Mouse (Mus musculus): ENCODE data around the gene Dbil5.
"Not testable (repeated sequence)": the region's sequence is repeated elsewhere in the genome, so short reads cannot be mapped to it uniquely, and the experiment has no call there.

Dbil5 gene

GRCm38 (mm10) chr11:76217390-76217800 lies at the start of gene Dbil5, which contains the start of gene Gemin4:
Gene Dbil5, plus strand, starts transcription at chr11:76217608.
Gene Gemin4, minus strand, starts transcription at chr11:76217664.
- peak; percentile 97 to 98 for DNase-seq

DNA sequence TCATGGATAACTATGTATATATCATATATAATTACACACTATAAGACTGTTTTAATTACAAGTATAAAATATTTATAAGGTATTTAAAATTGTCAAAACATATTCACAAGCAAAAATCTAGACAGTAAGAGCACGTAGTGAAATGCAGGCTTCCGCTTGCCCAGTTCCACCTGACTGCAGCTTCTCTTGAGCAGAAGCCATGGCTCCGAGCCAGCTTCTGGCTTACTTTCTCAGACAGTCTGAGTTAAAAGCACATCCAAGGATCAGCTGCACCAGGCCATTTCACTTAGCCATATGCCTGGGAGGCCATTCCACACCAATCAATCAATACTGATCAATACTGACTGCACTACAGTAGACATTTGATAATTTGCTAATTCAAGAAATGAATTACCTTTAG lies 48.4 kb upstream of the Dbil5 start:
- DNase-seq: no peak

- DNase-seq: no peak
These were observed 47.2 kb upstream of the Dbil5 start for GRCm38 (mm10) chr11:76170207-76170606.

DNA sequence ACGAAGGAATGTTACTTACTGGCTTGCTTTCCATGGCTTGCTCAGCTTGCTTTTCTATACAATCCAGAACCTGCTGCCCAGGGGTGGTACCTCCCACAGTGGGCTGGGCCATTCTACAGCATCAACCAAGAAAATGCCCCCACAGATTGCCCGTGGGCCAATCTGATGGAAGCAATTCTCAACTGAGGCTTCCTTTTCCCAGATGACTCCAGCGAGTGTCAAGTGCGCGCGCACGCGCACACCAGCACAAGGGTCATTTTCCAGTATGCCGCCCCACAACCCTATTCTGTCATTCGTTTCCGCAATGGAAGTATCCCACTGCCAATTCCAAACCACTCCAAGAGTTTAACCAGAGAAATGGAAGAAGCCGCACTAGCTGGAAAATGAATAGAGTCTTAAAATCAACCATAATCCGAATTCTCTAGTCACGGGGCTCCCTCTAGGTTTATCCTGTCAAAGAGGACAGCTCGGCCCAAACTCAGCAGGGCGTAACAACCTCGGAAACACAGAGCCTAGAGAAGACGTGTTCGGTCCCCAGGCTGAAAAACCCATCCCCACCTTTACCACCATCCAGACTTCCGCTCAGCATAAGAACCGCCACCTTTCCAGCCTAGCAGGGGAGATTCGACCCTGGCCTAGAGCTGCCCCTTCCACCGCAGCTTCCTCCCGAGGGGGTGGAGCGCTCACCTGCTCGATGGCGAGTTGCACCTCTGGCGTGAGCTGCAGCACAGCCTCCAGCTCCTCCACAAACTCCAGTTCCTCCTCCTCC lies 38.5 kb upstream of the Dbil5 start:
- peak in 1 of 2 experiments; percentile 20 for DNase-seq

DNA sequence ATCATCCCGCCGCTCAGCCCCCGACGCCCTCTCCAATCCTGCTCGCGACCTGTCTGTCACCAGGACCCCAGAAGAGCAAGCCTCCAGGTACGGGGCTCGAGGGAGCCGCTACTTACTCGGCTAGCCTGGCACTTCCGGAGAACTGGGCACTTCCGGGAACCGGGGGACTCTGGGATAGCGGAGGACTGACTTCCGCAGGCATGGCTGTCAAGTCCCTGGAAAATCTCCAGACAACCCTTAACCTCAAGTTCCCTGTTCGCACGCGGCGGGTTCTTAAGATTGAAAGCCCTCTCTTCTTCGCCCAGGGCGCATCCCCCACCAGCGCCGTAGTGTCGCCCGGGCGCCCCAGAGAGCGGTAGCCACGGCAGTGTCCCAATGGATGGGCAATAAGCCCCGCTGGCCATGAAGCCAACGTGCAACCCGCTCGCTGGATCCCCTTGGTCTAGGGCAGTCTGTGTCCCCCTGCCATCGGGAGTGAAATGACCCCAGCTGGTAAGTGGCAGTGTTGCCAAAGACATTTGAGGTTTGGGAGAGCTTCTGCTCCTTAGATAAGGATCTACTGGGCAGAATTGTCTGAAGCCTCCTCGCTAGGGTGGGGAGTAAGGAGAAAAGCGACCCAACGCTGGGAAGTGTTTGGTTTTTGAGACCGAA lies 37.8 kb upstream of the Dbil5 start, which contains the start of the genes Vps53 and Fam57a:
Gene Vps53 (minus strand): TSS at position 153 of the 651 bp plus-strand sequence.
Gene Fam57a (plus strand): TSS at position 177 of the 651 bp plus-strand sequence.
- DNase-seq: peak; percentile 90 to 93

DNA sequence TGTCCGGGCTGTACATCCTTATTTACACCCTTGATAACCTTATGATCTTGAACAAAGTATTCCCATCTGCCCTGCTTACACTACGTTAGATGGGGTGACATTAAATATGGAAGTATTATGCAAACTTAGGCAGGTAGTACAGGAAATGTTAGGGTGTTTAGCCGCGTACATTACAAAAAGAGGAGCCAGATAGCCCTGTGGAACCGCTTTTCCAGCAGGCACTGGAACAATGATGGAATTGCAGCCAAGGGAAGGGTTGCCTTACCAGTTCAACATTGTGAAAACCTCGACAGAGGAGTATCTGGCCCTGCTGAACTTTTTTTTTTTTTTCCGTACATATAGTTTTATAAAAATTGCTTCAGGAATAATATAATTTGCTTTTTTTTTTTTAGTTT lies 37.3 kb upstream of the Dbil5 start:
- no peak for DNase-seq

DNA sequence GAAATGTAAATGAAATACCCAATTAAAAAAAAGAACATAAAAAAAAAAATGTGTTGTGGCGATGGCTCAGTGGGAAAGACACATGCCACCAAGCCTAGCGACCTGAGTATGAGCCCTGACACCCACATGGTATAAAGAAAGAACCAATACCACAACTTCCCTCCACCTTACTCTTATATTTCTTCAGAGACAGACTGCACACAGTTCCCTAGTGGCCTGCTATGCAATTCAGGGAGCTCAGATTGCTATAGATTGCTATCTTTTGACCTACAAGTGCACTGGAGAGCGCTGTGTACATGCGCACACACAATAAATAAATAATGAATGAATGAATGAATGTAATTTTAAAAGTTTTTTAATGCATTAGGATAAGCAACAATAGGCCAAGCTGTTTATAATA lies 33.7 kb upstream of the Dbil5 start:
- DNase-seq: no peak

GRCm38 (mm10) chr11:76186908-76187307 lies 30.5 kb upstream of the Dbil5 start:
- peak in 1 of 2 experiments; percentile 12 for DNase-seq

DNA sequence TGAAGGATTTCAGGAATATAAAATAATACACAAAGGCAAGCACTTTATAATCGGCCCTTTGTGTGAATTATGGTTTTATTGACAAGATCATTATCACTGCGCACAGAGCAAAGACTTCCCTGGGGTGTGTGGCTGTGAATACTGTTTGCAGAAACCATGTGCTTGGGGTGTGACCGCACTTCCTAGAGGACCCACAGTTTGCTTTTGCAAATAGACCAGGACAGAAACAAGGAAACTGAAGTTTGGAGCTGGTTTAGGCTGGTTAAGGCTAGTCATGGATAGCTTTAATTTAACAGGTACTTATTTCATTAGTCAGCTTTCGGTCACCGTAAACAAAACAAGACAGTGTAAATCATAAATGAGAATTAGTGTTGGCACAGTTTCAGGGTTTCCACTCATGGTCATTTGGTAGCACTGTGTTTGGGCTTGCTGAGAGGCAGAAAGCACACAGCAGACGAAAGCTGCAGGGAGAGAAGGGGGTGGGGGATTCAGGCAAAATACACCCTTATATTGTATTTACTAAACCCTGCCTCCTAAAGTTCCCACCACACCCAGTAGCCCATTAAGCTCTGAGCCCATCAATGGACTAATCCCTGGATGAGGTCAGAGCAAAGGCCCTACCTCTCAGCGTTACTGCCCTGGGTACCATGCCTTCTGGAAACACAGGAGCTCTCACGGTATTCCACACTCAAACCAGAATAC lies 21.0 kb upstream of the Dbil5 start:
- DNase-seq: no peak

DNA sequence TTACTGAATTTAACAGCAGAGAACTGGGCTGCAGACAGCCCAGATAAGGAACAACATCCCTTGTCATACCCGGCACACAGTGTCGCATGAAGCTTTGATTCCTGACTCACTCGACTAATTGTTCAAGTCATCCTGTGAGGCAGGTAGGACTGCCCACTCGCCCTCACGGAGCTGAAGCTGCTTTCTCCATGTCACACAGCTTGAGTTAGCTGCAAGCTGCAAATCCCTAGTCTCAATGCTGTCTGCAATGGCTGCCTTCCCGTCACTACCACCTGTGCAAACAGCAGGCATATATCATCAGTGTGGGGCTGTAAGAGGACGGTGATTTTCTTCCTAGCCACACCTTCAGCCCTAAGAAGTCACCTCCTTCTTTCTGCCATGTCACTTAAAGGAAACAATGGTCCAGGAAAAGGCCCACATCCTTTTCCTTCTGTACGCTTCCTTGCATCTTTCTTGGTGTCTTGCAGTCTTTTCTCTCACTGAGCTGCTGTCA lies 20.4 kb upstream of the Dbil5 start:
- no peak for DNase-seq

GRCm38 (mm10) chr11:76201761-76202674 lies 15.4 kb upstream of the Dbil5 start:
- DNase-seq: peak; percentile 90 to 92

DNA sequence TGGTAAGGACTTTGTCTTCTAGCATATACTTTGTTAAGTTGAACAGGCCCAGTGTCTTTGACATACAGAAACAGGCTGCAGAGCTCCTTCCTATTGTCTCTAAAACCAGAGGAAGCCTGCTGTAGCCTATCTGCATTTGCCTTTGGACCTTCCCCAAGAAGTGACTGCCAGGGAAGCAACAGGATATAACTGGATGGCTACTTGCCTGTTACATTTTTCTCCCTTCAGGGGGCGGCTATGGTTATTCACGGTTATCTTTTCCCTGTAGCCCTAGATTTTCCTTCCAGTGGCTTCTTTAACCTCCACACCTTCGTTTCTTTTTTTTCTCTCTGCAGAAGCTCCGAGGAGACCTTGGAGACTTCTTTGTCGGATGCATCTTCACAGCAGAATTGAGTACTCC lies 10.6 kb upstream of the Dbil5 start:
- DNase-seq: no peak

DNA sequence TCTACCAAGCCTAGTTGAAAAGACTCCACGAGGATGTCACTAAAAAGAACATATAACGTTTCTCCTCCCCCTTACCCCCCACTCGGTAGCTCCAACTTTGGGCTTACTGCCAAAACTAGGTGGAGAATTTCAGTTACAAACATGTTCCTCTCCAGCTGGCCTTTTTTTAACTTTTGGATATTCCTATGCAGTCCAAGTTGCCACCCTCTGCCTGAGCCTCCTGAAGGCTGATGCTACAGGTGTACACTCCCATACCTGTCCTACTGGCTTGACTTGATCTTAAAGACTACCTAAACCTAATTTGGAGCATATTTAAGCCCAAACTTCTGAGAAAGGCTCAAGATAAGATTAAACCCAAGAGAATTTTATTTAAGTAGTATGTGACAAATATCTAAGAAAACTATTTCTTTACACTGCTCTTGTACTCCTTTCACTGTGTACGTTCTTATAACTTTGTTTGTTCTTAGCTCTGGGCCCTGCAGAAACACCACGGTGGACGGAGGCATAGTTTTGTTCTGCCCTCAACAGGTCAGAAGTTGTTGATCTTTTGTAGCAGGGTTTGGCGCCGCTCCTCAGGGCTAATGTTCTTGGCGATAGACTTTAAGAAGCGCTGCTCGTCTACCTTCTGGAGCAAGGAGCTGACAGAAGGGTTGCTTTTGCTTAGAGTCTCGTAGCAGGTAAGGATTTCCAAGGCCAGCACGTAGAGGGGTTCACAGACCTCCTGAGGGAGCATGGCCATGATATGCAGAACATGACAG lies 7.0 kb upstream of the Dbil5 start:
- peak; percentile 41 to 50 for DNase-seq

DNA sequence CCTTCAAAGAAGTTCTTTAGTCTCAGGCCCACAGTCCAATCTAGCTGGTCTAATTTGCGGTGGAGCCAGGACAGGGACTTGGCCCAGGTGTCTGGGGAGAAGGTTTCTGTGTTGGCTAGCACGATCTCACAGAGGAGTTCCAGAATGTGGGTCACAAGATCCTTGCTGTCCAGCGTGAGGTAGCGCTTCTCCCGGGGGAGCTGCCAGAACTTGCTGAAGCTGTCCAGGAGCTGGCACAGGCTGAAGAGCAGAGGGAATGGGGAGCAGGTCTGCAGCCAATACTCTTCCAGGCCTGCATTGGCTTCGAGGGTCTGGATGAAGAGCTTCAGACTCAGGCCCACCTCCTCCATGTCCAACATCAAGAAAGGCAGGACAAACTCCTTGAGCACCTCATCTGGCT lies 5.8 kb upstream of the Dbil5 start:
- not testable (repeated sequence) for DNase-seq

DNA sequence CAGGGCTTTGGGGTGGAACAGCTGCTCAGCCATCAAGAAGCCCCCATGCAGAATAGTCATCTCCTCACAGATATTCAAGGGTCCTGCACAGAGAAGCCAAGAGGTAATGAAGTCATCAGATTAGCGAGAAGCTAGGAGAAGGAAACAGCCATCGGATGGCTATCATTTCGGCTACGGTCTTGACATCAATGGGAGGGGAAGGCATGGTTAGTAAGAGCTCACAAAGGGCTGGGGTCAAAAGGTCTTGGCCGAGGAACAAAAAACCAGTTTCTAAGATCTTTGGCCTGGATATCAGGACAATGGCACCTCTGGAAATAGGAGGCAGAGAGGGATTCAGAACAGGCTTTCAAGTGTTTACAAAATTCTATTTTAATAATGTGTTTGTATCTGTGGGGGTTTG lies 3.6 kb upstream of the Dbil5 start:
- DNase-seq: no peak

DNA sequence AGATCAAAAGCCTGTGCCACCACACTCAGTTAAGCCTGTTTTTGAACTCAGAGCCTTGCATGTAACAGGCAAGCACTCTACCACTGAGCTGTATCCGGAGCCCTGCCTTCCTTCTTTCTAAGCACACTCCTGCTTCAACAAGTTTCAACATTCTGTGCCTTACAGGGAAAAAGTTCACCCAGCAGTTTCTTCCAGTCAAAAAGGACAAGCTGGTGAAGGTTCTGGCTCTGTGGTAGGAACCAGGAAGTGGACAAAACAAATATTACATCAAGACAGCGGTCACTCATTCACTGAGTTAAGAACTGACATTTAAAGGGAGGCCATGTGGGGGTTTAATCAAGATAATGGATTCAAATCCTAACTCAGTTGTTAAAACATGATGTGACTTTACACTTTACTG lies 2.4 kb upstream of the Dbil5 start:
- peak in 1 of 2 experiments; percentile 51 for DNase-seq

DNA sequence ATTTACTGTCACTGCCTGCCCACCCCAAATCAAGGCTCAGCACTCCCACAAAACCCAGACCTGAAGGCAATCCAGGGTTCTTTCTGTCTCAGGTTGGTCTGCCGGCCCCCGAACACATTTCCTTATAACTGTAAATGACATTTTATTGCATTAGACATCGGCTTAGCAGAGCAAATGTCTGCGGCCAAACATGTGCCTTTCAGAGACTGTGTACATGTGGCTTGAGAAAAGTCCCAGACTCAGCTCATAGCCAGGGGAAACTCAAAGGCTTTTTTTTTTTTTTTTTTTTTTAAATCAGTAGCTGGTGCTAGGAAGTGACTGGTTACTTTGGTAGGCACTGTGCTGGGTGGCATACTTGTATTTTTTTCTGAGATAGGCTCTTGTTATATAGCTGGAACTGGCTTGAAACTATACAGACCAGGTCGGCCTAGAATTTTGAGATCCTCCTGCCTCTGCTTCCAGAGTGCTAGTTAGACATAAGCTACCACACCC lies 1.3 kb upstream of the Dbil5 start:
- no peak for DNase-seq

DNA sequence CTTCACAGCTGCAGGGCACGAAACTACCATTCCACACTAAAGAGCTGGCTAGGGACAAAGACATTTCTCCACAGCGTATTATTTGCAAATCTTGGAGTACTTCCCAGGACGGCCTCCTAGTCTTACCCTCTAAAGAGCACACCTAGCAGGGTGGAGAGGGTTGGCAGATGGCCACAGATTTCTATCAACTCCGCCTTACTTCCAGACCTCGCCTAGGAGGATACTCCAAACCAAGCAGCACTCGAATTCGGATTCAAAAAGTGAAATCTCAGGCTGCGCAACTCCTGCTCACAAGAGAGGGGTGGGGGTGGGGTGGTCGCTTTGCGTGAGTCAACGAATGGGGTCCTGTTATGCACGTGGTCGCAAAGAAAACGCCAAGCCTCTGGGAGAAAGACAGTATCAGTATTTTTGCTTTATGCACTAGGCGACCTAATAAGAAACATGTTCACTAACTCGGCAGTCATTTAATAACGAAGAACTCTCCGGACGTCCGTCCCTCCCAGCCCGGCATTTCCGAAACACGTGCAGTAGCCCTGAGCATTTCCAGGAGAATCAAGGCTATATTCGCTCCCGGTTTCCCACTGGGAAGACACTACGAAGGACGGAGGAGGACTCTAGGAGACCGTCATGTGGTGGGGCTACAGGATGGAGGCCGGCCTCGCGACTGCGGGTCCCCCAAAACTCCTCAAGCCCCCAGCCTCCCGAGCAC lies 573 bp upstream of the Dbil5 start:
- peak; percentile 82 to 90 for DNase-seq

- DNase-seq: no peak
These were observed 7.2 kb downstream of the Dbil5 start for GRCm38 (mm10) chr11:76224631-76225030.

DNA sequence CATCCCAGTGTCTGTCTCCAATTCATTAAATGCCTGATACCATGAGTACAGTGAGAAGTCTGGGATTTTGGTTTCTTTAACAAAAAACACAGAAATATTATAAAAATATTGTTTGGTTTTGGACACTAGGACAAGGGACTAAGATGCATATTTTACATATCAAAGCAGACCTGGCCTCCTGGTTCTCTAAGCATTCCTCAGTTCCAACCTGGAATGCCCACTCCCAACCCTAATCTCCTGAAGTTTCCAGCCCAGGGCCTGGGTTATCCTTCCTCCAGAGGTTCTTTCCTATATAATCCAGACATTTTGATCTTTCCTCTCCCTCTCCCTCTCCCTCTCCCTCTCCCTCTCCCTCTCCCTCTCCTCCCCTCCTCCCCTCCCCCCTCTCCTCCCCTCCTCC lies 7.6 kb downstream of the Dbil5 start:
- no peak for DNase-seq

DNA sequence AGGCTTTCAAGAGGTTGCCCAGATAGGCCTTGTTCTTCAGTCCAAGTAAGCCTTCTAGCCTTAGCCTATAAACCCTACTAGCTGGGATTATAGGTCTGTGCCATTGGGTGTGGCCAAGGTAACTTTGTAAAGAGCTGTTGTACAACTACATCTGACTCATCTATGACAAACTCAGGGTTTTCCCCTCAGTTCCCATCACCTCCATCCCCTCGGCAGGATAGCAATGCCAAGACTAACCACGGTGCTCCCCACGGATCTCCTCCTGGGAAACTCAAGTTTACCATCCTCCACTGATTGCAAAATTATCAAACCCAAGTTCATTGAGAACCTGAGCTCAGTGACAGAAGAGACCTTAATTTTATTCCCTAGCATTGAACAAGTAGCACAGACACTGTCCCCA lies 18.7 kb downstream of the Dbil5 start:
- no peak for DNase-seq
